Mouse (Mus musculus) thymus, postnatal 25 days (tissue): ENCODE measurements around the gene Sult2a6.

Experiments
- DNase-seq: peaks from one replicate; pipeline ENCODE4 v3.0.0; 2022

The Sult2a6 gene

GRCm38 (mm10) chr7:14254770-14255169, at the start of gene Sult2a6:
Gene Sult2a6 (minus strand): TSS chr7:14254870.
- no peak for DNase-seq

GRCm38 (mm10) chr7:14215231-14215630, 39.4 kb downstream of the Sult2a6 start:
- DNase-seq, result no peak

- no peak for DNase-seq
Measured at GRCm38 (mm10) chr7:14203417-14203816, 51.3 kb downstream of the Sult2a6 start.

GRCm38 (mm10) chr7:14202487-14202886, 52.2 kb downstream of the Sult2a6 start:
- DNase-seq, result no peak
